Mouse (Mus musculus): ENCODE measurements around the gene Rgs12.
A peak's percentile ranks its signal among the peaks of the same experiment; 100 is the strongest.

The Rgs12 gene

DNA sequence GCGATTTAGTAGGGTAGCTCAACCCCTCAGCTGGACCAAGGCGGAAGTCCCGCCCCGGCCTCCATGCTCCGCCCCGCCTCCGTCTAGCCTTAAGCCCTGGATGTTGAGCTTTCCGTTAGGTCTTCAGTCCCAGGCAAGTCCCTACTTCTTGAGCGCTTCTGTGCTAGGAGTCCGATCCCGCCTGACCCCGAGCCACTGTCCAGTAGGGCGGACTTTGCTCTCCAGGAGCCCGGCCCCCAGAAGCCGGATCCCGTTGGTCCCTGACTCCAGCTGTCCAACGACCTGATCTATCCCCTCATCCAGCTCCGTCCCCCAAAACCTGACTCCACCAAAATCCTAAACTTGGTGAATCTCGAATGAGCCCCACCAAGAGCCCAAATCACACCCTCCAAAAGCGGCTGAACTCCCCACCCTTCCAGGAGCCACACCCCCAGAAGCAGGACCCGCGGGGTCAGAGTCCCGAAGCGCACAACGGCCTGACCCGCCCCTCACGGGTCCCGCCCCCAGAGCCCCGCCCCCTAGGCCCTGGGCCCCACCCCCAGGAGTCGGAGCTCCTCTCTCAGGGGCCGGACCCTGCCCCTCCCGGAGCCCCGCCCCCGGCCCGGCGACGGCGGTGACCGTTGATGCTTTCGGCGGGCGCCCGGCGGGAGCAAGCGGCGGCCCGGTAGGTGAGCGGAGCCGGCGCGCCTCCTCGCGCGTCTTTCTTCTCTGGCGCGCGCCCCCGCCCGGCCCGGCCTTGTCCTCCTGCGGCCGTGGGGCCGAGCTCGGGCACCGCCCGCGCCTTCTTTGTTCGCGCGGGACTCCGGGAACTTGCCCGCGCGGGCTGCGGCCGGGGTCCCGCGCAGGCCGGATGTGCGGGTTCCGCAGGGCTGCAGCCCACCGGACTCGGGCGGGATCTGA lies at the start of gene Rgs12:
TSS of gene Rgs12 (plus strand) at position 585 of the 900 bp plus-strand sequence.
- no peak for DNase-seq (ENCODE audit: low read depth, low spot score)

DNA sequence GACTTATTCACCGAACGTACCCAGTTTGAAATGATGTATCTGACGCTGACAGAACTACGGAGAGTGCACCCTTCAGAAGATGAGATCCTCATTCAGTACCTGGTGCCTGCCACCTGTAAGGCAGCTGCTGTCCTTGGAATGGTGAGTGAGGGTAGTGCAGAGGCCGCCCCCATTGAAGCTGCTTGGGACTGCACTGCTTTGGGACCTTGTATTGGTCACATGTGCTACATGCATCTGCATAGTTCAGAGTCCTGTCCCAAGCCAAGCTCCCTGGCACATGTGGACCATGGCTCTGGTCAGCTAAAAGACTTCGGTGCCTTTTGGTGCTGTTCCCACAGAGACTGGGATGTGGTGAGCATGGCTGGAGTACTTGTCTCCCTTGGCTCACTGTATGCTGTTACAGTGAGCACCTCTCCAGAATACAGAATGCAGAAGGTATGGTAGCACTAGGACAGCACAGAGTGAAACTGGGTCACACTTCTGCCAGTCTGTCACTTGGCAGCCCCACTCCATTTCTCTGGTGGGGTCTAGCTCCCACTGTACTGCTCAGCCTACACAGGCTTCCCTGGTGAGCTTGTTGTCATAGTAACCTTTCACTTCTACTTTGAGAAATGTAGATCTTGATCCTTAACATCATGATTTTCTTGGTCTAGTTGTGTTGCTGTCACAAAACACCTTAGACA lies 49.3 kb upstream of the Rgs12 start:
- DNase-seq (ENCODE audit: low read depth, low spot score), result no peak

DNA sequence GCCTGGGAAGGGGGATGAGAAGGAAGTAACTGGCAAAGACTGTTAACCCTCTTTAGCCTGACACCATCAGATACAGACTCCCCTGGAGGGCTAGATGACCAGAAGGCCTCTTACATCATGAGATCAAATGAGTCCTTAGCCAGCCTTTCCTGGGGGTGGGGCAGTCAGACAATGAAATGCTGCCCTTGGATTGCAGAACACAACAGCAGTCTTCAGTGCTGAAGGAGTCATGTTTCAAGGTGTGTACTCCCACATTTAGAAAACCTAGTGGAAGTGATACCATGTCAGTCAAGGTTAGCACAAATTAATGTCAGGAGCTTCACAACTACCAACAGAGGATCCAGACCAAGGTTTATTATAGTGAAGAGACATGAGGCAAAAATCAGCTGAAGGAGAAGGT lies 46.9 kb upstream of the Rgs12 start:
- no peak for DNase-seq (ENCODE audit: low read depth, low spot score)

DNA sequence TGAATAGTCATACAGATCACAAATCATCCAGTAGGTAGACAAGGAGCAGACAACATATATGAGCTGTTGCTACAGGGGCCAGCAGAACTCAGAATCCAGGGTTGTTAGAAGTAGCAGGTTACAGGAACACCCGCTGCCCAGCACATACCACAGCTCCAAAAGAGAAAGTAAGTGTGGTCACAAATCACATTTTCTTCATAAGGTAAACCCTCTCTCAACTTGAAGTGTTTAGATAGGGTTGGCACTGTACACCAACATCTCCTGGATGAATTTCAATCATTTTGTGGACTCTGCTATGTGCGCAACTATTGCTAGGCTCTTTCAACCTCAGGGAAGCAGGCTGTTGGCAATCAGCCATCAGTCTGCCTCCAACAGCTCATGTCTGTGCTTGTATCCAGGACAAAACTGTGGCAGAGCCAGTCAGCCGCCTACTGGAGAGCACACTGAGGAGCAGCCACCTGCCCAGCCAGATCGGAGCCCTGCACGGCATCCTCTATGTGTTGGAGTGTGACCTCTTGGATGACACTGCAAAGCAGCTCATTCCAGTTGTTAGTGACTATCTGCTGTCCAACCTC lies 46.3 kb upstream of the Rgs12 start:
- DNase-seq (ENCODE audit: low read depth, low spot score), result peak; percentile 29

DNA sequence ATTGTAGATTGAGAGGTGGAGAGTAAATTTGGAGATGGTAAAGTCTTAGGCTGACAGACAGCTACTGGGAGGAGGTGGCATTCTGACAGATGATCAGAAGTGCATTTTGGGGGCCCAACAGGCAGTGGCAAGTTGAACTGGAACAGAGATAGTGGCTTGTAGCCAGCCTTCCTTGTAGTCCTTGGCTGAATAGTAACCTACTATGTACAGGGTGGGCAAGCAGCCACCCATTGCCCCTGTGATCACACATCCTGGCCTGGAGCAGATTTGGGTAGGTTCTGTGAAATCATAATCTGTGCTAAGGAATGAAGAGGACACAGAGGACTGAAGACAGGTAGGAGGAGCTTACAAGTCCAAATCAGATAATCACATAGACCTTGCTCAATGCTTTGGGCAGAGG lies 44.8 kb upstream of the Rgs12 start:
- DNase-seq (ENCODE audit: low read depth, low spot score), result no peak

DNA sequence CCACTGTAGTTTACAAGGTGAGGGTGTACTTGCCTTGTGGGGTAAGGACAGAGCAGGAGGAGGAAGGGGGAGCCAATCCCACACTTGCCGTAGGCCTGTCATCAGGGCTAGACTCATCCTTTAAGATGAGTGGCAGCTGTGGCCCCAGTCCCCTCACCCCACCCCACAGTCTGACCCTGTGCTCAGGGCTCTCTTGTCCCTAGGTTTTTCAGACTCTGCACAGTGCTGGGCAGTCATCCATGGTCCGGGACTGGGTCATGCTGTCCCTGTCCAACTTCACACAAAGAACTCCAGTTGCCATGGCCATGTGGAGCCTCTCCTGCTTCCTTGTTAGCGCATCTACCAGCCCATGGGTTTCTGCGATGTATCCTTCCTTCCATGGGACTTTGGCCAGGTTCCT lies 42.0 kb upstream of the Rgs12 start:
- no peak for DNase-seq (ENCODE audit: low read depth, low spot score)

DNA sequence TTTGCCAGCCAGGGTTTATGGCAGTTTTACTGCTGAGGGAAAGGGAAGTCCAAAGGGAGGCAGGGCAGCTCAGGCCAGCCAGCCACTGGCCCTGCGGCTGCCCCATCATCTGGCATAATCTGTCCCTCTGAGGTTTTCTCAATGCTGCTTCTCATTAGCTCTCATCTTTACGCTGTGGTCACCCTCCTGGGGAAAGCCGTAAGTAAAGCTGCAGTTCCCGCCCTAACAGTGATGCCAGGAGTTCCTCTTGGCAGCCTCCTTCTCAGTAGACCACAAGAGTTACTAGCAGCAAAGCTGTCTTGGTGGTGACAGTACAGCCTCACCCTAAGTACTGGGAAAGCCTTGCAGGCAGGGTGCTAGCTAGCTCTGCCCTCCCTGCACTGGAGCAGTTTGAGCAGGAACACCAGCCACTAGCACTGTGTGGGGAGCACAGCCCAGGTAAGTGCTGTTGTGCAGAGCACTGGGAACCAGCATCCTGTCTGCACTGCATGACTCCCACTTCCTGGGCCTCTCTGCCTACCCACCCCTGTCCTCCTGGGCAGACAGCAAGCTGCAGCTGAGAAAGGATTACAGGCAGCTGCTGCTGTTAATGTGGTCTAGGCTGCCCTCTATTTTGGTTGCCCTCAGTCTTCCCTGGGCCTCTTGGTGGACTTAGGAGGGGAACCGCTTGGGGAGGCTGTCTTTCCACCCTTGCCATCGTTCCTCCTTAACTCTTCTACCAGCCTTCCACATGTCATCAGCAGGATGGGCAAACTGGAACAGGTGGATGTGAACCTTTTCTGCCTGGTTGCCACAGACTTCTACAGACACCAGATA lies 41.1 kb upstream of the Rgs12 start, which contains the start of gene Msantd1:
TSS of gene Msantd1 (plus strand) at position 103 of the 816 bp plus-strand sequence.
- no peak for DNase-seq (ENCODE audit: low read depth, low spot score)

DNA sequence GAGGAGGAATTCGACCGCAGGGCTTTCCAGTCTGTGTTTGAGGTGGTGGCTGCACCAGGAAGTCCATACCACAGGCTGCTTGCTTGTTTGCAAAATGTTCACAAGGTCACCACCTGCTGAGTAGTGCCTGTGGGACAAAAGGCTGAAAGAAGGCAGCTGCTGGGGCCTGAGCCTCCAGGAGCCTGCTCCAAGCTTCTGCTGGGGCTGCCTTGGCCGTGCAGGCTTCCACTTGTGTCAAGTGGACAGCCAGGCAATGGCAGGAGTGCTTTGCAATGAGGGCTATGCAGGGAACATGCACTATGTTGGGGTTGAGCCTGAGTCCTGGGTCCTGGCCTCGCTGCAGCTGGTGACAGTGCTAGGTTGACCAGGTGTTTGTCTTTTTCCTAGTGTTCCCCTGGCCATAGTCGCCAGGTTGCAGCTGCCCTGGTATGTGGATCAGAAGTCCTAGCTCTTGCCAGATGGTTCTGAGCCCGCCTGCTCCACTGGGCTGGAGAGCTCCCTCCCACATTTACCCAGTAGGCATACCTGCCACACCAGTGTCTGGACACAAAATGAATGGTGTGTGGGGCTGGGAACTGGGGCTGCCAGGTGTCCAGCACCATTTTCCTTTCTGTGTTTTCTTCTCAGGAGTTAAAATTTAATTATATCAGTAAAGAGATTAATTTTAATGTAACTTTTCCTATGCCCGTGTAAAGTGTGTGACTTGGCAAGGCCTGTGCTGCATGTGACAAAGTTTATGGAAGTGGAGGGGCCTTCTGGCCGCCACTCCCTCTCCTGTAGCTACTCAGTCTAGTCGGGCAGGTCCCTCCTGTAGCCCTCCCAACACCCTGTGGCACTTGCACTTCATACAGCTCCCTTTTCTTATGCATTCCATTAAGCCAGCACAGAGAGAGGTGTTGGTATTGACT lies 40.3 kb upstream of the Rgs12 start:
- DNase-seq (ENCODE audit: low read depth, low spot score), result no peak

DNA sequence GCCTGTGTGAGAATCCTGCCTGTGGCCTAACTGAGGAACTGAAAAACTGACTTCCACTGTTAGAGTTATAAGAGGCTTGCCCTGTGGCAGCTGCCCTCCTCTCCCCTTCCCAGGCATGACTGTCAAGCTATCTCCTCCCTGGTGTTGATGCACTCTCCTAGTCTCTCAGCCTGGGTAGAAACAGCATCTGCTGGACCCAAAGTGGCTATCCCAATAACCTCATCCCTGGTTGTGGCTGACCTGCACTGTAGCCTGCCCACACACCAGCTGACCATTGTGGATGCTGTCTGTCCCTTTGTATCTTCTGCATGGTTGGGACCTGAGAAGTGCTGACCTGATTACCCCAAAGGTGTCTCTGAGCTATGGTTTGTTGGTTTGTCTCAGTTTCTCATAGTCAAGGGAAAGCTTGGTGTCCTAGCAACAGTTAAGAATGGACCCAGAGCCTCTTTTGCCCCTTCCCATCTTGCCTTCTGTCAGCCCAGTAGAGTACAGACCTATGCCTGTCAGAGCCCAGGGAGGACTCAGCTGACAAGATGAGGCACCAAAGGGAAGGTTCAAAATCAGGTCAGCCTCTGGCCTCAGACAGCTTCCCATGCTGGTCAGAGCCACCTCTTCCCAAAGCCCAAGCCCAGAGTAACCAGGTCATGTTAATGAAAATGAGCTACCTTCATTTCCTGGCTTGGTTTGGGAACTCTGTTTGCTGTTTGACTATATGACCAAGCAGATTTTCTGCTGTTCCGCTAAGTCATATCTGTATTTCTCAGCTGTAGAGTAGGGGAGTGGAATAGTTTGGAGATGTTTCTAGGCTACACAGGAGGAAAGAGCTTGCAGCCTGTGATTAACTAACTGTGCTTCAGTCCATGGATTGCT lies 39.4 kb upstream of the Rgs12 start:
- DNase-seq (ENCODE audit: low read depth, low spot score), result no peak

DNA sequence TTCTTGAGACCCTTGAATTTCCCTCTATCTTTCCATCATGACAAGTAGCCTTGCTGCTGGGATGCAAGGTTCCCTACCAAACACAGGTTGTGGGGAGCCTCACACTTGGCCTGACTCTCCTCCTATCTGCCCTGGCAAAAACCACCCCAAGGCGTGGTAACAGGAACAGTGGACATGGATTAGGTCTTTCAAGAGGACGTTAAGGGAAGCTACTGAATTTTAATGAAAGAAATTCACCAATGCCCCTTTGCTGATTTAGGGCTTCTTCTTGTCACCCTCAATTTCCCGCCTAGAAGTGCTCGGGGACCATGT lies 38.8 kb upstream of the Rgs12 start:
- no peak for DNase-seq (ENCODE audit: low read depth, low spot score)

DNA sequence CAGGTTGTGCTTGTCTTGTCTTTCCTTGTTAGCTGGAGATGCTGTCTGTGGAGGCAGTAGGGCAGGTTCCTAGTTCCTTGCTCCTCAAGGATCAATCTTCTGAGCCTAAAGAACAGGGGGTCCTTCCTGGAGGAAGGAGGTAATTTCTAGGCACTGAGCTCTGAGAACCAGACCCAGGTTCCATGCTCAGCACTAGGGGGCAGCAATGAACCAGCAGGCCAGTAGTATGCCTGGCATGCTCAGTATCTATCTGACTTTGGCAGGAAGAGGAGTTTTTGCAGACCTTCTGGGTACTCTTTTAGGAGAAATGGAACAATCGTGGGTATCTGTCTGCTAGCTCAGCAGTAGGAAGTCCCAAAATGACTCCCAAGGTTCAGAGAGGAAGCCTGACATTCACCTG lies 33.4 kb upstream of the Rgs12 start:
- peak; percentile 68 for DNase-seq (ENCODE audit: low read depth, low spot score)

DNA sequence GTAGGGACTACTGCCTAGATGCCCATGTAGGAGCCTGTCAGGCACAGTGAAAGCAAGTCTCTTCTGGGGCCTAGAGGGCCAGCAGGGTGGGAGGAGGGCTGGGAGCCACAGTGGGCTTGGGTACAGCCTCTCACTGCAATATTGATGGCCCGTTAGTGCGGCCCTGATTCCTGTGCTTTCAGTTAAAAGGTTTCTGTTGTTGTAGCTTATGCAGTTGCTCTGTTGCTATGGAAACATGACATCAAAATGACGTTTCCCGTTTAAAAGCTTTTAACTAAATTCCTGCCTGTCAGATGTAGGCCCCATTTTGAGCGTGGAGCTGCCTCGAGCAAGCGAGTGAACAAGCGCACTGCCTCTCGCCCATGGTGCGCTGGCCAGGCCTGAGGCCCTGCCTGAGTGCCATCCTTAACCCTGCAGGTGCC lies 32.0 kb upstream of the Rgs12 start:
- DNase-seq (ENCODE audit: low read depth, low spot score), result peak; percentile 64

DNA sequence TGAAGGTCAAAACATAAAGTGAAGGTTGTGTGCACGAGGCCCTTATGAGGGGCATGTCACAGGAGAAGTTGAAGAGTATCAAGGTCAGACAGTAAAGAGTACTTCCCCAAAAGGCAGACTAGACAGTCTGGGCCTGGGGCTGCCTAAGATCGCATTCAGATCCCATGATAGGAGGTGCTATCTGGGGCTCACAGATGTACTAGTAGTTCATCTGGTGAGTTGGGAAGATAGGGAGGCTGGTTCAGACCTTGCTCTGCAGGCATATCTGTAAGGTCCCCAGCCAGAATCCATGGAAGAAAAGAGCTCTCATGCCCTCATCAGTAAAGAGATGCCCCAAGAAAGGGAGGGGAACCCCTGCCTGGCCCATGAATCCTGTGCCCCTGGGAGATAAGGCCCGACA lies 30.5 kb upstream of the Rgs12 start:
- no peak for DNase-seq (ENCODE audit: low read depth, low spot score)

DNA sequence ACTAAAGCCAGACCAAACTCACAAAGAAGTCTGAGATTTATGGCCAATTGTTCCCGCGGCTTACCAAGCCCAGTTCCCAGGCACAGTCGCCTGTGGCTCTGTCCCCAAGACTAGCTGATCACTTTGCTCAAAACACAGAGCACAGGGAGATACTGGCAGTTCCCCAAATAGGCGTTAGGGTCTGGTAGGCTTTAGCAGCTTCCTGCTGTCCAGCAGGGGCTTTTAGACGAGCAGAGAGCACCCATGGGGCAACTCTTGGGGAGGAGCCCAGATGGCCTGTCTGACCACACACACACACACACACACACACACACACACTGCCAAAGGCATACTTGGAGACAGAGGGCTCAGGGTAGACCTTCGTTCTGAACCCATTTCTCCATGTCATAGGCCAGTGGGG lies 26.7 kb upstream of the Rgs12 start:
- DNase-seq (ENCODE audit: low read depth, low spot score), result no peak

DNA sequence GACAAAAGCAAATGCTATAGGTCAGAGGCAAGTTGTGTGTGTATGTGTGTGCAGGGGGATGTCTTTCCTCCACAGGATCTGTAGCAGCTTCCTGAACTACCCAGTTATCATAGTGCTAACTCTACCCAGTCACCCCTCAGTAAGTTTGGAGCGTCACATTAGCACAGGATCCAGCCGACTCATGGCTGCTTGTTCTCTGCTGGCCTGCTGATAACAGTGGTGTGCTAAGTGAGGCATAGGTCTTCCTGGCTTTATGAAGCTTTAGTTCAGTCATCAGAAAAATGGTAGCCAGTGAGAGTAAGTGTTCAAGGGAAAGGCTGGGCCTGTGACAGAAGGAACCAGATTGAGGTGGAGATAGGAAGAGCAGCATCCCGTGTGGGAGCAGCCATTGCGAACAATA lies 25.3 kb upstream of the Rgs12 start:
- no peak for DNase-seq (ENCODE audit: low read depth, low spot score)

DNA sequence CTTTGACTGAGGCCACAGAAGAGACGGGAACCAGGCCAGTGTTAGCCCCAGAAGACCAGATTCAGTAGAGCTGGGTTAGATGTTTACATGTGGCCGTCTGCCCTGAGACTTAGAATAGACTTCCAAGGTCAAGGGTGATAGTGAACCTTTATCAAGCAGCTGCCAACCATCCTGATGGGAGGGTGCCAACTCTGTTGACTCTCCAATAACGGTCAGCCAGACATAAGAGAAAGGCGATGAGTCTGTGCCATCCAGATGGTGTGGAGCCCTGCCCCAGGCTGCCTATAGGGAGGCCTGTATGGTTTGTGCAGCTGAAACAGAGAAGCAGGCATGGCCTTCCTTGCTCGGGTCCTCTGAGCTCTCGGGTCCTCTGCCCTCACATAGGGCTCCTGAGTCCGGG lies 24.7 kb upstream of the Rgs12 start:
- no peak for DNase-seq (ENCODE audit: low read depth, low spot score)

DNA sequence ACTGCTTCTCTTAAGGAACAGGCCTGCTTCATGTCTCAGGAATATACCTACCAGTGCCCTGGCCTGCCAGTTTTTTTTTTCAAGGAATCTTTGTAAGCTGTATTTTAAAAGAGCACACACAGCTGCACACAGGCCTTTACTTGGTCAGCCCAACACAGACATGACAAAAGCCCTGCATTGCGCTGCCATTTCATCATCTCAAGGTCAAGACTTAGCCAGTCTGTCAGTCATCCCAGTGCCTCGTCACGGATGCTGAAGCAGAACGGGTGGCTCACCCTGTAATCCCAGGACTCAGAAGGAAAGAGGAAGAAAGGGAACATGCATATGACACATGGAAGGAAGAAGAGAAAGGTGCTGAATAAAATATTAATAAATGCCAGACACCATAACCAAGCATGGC lies 21.6 kb upstream of the Rgs12 start:
- no peak for DNase-seq (ENCODE audit: low read depth, low spot score)

DNA sequence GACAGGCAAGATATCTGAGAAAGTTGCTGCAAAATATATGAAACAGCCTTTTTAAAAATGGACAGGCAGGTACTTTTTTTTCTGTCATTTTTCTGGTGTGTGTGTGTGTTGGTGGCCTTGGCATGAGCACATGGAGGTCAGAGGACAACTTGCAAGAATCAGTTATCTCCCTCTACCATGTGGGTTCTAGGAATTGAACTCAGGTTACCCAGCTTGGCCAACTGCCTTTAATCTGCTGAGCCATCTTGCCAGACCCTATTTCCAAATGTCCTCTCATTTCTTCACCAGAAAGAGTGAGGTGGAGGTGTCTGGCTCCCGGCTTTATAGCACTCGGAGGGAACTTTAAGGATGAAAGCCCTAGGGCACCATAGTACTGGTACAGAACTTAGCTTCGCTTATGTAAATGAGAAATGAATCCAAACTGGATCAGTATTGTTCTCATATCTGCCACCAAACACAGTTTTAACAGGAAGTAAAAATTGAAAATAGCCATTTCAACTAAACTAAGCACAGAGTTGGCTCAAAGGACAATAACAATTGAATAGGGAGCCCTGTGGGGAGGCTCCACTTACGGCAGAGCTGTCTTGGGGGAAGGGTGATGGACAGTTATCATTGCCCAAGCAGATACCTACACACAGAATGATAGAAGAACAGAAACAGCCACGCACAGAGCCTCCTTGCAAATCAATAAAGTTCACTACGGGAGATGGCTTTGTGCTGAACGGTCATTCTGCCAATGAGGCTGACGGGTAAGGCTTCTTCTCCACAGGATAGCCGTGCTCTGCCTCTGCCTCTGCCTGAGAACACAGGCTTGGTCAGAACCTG lies 18.9 kb upstream of the Rgs12 start:
- no peak for DNase-seq (ENCODE audit: low read depth, low spot score)

DNA sequence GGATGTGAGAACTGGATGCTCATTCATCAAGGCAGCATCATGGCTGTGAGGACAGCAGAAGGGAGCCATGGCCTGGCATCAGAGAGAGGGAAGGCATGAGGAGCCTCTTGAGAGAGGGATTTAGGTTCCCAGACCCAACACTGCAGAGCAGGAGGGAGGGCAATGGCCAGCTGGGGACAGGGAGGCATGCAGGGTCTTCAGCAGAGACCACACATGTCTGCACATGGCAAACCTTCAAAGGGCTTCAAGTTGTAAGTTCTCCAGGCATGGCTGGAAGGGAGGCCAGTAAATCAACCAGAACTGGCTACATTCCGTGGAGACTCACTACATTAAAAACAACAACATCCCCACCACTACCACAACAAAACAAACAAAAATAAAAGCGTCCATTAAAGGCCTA lies 18.2 kb upstream of the Rgs12 start:
- no peak for DNase-seq (ENCODE audit: low read depth, low spot score)
